Mouse (Mus musculus) effector memory CD4-positive, alpha-beta T cell, adult 7 months (primary cell): Measurements from ENCODE around the gene Zcchc12. TPM values are rescaled to one million over a fixed set of nuclear protein-coding genes. Genes with fewer than 3 reads are reported as not detected.

Source experiments
- polyA plus RNA-seq: library from polyadenylated mRNA; unstranded; fragments of 100-300 nt; shearing (Covaris generic); gene quantifications from one replicate; pipeline ENCODE4 v1.2.1, GENCODE M21; 2017

Zcchc12 gene
- 0.72 TPM for polyA plus RNA-seq

DNA sequence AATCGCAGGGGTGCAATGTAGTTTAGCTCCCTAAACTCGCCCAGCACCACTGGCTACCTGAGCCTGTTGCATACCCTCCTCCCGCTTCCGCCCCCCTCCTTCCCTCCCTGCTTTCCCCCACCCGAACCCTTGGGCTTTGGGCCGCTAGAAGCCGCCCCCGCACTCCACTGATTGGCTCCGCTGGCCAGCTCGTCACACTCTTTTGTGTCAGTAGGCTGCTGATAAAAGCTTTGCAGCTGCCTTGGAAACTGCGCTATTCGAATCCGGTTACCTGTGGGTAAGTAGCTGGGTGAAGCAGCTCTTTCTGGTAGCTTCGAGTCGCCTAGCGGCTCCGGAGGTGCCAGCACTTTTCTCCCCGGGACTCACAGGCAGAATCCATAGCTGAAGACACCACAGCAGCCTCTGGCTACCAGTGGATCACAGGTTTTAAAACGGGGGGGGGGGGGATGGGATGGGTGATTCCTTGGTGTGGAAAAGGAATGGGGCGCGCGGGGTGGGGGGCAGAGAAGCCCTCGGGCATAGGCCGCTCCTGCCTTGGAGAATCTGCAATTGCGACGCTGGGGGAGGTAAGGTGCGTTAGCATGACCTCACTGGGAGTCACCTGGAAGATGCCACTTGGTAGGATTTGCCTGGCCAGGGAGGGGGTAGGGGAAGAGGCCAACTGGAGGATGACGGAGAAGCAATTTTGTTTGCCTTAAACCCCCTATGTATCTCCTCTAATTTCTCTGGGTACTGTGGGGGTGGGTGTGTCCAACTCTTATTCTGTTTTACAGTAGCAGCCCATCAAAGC, at the start of gene Zcchc12:
Gene Zcchc12, plus strand, starts transcription at position 169 of the 790 bp plus-strand sequence.

Other genes starting within 250 kb of the Zcchc12 start
- not detected for gene Il13ra1, start 83.8 kb upstream of the Zcchc12 start, polyA plus RNA-seq
- gene Lonrf3, start 132.4 kb downstream of the Zcchc12 start, polyA plus RNA-seq = 2.0 TPM
- gene Gm6268, start 205.4 kb downstream of the Zcchc12 start, polyA plus RNA-seq = not detected